Mouse (Mus musculus): ENCODE measurements around the gene Pigz. TPM values are rescaled to one million over a fixed set of nuclear protein-coding genes. Genes with fewer than 3 reads are reported as not detected.

Gene Pigz
- total and polyA plus RNA-seq, 3 experiments: 1.4 to 7.1 (median 2.8) TPM

GRCm38 (mm10) chr16:31932255-31932654 is 1.4 kb upstream of the Pigz start:
- DNase-seq (ENCODE audit: extremely low read depth): no peak
- peak overlapping the region in 1 of 3 experiments; percentile 0 for H3K4me3 ChIP-seq (replicated peaks in 1 of 3; ENCODE audit: low read depth in 2 of 3, low read length in 2 of 3, poor library complexity in 1 of 3)
- no peak overlapping the region for H3K9ac ChIP-seq (ENCODE audit: insufficient read depth, low read depth)
- peaks cover 9 to 76% of the 10 kb centered on the region in 2 experiments for H3K36me3 ChIP-seq (replicated peaks in 1 of 2; ENCODE audit: control insufficient read depth in 1 of 2, insufficient read depth in 1 of 2, low read length in 1 of 2)
- no peak overlapping the region for H3K4me2 ChIP-seq (ENCODE audit: insufficient read depth, low read depth, poor library complexity, severe bottlenecking)
- H3K79me2 ChIP-seq (replicated peaks; ENCODE audit: control insufficient read depth, extremely low read depth, insufficient read depth, poor library complexity, severe bottlenecking): peaks cover 4% of the 10 kb centered on the region; the same call in 1 of the 2 replicates
- peaks cover 5 to 24% of the 10 kb centered on the region in 2 experiments; a peak in 3 of 4 replicates for H3K4me1 ChIP-seq (ENCODE audit: control insufficient read depth in 1 of 2, insufficient read depth in 2 of 2)
- no peaks in the 10 kb centered on the region for H3K27me3 ChIP-seq (replicated peaks)
- no peak overlapping the region for H3K27ac ChIP-seq (ENCODE audit: insufficient read depth, low read depth)
- peaks cover 78% of the 10 kb centered on the region for H3K9me3 ChIP-seq (replicated peaks; ENCODE audit: low read length)
- dilution Hi-C loops (cut with MboI; ENCODE audit: extremely low pct_ligation_motif_present, extremely low pct_unique_long_range_greater_than_20kb, low sequenced_read_pairs): no loop called here
- TF ChIP-seq CTCF (conservative IDR thresholded peaks at IDR 0.05 in 1 of 2, IDR thresholded peaks at IDR 0.05 in 1 of 2; ENCODE audit: low read depth in 2 of 2, low read length in 2 of 2) (no peak), RAD21 (IDR thresholded peaks at IDR 0.05; ENCODE audit: low read depth, low read length) (no peak), JUN (IDR thresholded peaks at IDR 0.05; ENCODE audit: insufficient read depth, low read depth, low read length) (no peak), PAX5 (IDR thresholded peaks at IDR 0.05; ENCODE audit: low read length) (no peak), TCF12 (IDR thresholded peaks at IDR 0.05; ENCODE audit: low read depth, low read length) (no peak), RCOR1 (conservative IDR thresholded peaks at IDR 0.05; ENCODE audit: low read depth, low read length) (no peak), JUND (conservative IDR thresholded peaks at IDR 0.05; ENCODE audit: low read depth, low read length) (no peak), SIN3A (IDR thresholded peaks at IDR 0.05; ENCODE audit: low read length) (no peak), KAT2A (IDR thresholded peaks at IDR 0.05; ENCODE audit: insufficient replicate concordance, low read length) (no peak), UBTF (IDR thresholded peaks at IDR 0.05; ENCODE audit: low read depth, low read length) (no peak), MAZ (IDR thresholded peaks at IDR 0.05; ENCODE audit: low read depth, low read length) (no peak), MXI1 (IDR thresholded peaks at IDR 0.05; ENCODE audit: low read depth, low read length) (no peak), ETS1 (conservative IDR thresholded peaks at IDR 0.05; ENCODE audit: low read depth, low read length) (no peak)
- in situ Hi-C loops (cut with MboI; ENCODE audit: low pct_ligation_motif_present, low pct_unique_long_range_greater_than_20kb, low sequenced_read_pairs): no loop called here

DNA sequence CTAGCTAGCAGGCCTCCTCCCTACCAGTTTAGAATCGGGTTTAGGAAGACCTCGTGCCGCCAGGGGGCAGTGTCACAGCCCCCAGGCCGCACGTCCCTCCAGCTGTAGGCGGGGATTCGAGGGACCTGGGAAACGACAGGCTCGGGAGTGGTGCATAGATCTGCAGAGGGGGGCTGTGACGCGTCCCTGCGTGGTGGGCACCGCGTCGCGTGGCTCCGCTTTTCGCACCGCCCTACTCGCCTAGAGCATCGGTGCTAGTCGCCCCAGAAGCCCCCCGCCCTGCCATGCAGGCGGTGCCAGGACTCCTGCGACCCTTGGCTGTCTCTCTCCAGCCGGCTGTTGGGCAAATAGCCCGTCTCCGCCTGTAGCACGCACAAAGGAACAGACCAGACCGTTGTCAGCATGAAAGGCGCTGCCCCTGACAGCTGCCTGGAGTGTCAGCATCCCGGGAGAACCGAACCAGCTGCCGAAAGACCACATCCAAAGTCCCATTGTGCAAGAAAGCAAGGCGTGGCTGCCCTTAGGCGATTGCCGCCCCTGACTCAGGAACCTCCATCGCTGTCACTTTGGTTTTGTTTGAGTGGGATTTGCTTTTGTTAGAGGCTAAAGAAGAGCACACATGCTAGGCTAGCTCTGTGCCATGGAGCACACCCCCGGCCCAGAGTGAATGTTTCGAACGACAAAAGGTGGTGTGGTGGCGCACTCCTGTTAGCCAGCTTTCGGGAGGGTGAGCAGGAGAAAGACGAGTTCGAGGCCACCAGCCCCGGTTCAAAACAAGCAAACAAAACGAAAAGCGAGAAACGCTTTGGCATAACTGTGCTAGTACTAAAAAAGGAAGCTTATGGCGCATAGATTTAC is 582 bp upstream of the Pigz start:
- dilution Hi-C loops (cut with MboI; ENCODE audit: extremely low pct_ligation_motif_present, extremely low pct_unique_long_range_greater_than_20kb, low sequenced_read_pairs) (no loop called here), in situ Hi-C loops (cut with MboI; ENCODE audit: low pct_ligation_motif_present, low pct_unique_long_range_greater_than_20kb, low sequenced_read_pairs) (no loop called here)
- H3K4me2 ChIP-seq (ENCODE audit: insufficient read depth, low read depth, poor library complexity, severe bottlenecking): no peak overlapping the region
- TF ChIP-seq E2F4 (IDR thresholded peaks at IDR 0.05; ENCODE audit: insufficient replicate concordance, low read depth, low read length) (no peak), KAT2A (IDR thresholded peaks at IDR 0.05; ENCODE audit: insufficient replicate concordance, low read length) (no peak), ZNF384 (IDR thresholded peaks at IDR 0.05; ENCODE audit: low read depth, low read length) (no peak), BHLHE40 (IDR thresholded peaks at IDR 0.05; ENCODE audit: low read depth, low read length) (no peak), ZKSCAN1 (IDR thresholded peaks at IDR 0.05; ENCODE audit: borderline replicate concordance, low read depth, low read length) (no peak), IRF4 (IDR thresholded peaks at IDR 0.05; ENCODE audit: low read depth, low read length) (no peak)
- H3K79me2 ChIP-seq (replicated peaks; ENCODE audit: control insufficient read depth, extremely low read depth, insufficient read depth, poor library complexity, severe bottlenecking): no peaks in the 10 kb centered on the region
- peaks cover 3 to 24% of the 10 kb centered on the region in 2 experiments; a peak in 3 of 4 replicates for H3K4me1 ChIP-seq (ENCODE audit: control insufficient read depth in 1 of 2, insufficient read depth in 2 of 2)
- peak overlapping the region in 1 of 3 experiments; percentile 21 for H3K4me3 ChIP-seq (replicated peaks in 1 of 3; ENCODE audit: low read depth in 2 of 3, low read length in 2 of 3, poor library complexity in 1 of 3)
- H3K27ac ChIP-seq (ENCODE audit: insufficient read depth, low read depth): no peak overlapping the region
- peaks cover 9 to 76% of the 10 kb centered on the region in 2 experiments for H3K36me3 ChIP-seq (replicated peaks in 1 of 2; ENCODE audit: control insufficient read depth in 1 of 2, insufficient read depth in 1 of 2, low read length in 1 of 2)
- H3K9me3 ChIP-seq (replicated peaks; ENCODE audit: low read length): peaks cover 78% of the 10 kb centered on the region
- no peak overlapping the region for H3K9ac ChIP-seq (ENCODE audit: insufficient read depth, low read depth)
- DNase-seq (ENCODE audit: extremely low read depth): no peak
- no peaks in the 10 kb centered on the region for H3K27me3 ChIP-seq (replicated peaks)
